Mouse (Mus musculus): ENCODE data around the gene Dtx3l.
A peak's percentile ranks its signal among the peaks of the same experiment; 100 is the strongest.
"Not testable (repeated sequence)": the region's sequence is repeated elsewhere in the genome, so short reads cannot be mapped to it uniquely, and the experiment has no call there.

Gene Dtx3l

GRCm38 (mm10) chr16:35923546-35924198 lies 15.3 kb downstream of the Dtx3l start:
- no peak for DNase-seq

GRCm38 (mm10) chr16:35922301-35922895 lies 16.6 kb downstream of the Dtx3l start:
- no peak for DNase-seq

- no peak for DNase-seq
Measured at GRCm38 (mm10) chr16:35921676-35922235, 17.2 kb downstream of the Dtx3l start.

DNA sequence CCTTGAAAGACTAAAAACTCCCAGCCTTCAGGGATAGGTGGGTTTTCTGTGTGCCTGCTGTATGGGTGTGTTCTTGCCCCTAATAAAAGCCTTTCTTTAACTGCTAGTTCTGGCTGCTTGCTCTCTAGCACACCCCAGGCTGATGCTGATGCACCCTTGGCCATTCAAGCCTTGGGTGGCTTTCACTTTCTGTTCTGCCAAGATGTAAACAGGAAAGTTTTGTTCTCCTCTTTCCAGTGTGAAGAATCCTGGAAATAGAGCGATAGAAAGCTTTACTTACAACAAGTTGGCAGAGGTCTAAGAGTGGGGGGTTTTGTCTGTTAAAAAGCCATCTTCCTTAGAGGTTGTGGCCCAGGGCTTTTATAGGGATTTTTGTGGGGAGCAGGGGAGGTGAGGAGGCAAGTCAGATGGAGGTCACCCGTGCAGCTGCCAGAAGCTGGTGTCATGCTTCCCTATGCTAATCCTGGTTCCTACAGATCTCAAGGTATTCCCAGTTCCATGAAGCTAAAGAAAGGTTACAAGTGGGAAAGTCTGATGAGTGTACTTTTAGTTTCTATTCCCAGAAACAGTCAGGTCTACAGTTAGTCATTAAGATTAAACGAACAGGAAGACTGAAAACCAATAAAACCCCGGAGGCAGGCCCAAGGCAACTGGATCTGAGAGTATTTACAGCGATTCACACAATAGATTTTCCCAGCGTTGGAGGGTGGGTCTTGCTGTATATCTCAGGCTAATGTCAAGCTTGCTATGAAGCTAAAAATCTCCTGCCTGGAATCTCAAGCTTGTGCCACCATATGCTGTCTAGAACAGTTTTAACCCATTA lies 20.0 kb downstream of the Dtx3l start:
- DNase-seq = peak in 1 of 2 experiments; percentile 20

GRCm38 (mm10) chr16:35914301-35914700 lies 24.6 kb downstream of the Dtx3l start:
- DNase-seq = no peak

DNA sequence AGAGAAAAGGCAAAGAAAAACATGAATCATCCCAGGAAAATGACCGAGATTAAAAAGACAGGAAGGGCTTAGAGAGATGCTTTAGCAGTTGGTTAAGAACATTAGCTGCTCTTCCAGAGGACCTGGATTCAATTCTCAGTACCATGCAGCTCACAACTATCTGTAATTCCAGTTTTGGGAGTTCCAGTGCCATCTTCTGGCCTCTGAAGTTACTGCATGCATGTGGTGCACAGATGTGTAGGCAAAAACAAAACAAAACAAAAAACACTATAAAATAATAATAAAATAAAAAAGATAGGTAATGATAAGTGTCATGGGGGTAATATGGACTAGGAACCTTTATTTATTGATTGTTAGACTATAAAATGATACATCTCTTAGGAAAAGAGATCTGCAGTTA lies 25.4 kb downstream of the Dtx3l start:
- DNase-seq = peak in 1 of 2 experiments; percentile 21

DNA sequence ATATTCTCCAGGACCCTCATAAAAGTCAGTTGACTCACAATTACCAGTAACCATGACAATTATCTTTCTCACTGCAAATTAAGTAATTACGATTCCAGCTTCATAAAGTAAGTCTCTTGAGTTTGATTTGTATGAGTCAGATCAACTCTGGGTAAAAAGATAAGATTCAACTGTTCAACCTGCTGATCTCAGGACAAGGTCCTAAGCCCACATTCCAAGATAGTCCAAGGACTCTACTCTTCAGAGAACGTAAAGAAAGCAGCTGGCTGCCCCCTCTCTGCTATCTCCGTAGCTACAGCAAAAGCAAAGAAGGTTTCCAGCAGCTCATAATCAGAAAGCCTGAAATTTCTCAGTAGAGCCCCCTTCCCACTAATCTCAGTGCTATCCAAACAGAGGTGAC lies 27.5 kb downstream of the Dtx3l start:
- no peak for DNase-seq

GRCm38 (mm10) chr16:35907432-35908201 lies 31.3 kb downstream of the Dtx3l start:
- no peak for DNase-seq

DNA sequence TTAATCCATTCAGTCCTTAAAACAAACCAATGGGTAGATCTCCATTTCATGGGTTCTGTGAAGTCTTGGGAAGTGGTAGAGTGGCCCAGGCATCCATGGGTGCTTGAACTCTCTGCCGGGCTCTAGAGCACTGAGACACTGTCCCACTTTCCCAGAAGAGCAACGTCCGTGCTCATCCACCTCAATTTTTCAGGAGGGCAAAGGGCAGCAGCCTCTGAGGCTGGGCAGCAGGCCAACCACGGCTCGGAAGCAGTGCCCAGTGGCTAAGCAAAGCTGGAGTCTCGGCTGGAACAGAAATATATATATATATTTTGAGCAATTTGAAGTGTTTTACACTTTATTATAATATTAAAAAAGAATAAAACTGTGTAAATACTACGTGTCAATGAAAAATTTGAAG lies 32.1 kb downstream of the Dtx3l start:
- DNase-seq = no peak

DNA sequence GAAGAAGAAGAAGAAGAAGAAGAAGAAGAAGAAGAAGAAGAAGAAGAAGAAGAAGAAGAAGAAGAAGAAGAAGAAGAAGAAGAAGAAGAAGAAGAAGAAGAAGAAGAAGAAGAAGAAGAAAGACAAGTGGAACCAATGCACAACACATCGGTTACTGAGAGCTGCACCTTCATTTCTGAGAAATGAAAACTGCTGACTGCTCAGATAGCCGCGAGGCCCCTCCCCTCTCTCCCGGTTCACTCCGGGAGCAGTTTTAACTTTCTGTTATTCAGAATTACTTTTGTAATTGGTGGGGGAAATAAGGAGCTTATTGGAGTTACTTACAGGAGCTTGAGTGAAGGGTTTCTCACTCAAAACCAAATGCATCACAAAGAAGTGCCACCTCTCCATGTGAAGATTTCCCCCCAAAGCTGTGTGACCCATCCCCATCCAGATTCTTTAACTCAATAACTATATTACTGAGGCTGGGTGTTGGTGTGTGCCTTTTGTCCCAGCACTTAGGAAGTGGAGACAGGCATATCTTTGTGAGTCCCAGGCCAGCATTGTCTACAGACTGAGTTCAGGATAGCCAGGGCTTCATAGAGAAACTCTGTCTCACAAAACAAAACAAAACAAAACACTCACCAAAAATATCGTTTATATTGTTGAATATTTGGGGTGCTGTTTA lies 33.0 kb downstream of the Dtx3l start:
- no peak for DNase-seq

DNA sequence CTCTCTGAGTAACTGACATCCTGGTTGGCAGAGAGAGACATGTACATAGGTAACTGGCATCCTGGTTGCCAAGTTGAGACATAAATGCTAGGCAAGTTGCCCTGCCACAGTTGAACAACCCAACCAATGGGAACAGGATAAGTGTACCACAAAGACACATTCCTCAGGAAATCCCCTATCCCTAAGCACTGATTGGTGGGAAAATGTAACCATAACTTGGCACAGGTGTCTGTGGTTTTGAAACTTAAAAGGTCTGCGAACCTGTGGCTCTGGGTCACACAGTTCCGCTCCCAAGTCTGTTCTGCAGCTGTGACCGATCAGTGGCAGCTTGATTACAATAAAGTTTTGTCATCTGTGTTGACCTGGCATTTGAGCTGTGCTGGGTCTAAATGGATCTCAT lies 33.6 kb downstream of the Dtx3l start:
- DNase-seq = no peak

GRCm38 (mm10) chr16:35904121-35904736 lies 34.7 kb downstream of the Dtx3l start:
- DNase-seq = no peak

GRCm38 (mm10) chr16:35903014-35903640 lies 35.8 kb downstream of the Dtx3l start:
- no peak for DNase-seq

GRCm38 (mm10) chr16:35900541-35900940 lies 38.4 kb downstream of the Dtx3l start:
- no peak for DNase-seq

- DNase-seq = no peak
Measured at GRCm38 (mm10) chr16:35894997-35895396, 44.0 kb downstream of the Dtx3l start.

GRCm38 (mm10) chr16:35891603-35892002 lies 47.3 kb downstream of the Dtx3l start:
- not testable (repeated sequence) for DNase-seq

DNA sequence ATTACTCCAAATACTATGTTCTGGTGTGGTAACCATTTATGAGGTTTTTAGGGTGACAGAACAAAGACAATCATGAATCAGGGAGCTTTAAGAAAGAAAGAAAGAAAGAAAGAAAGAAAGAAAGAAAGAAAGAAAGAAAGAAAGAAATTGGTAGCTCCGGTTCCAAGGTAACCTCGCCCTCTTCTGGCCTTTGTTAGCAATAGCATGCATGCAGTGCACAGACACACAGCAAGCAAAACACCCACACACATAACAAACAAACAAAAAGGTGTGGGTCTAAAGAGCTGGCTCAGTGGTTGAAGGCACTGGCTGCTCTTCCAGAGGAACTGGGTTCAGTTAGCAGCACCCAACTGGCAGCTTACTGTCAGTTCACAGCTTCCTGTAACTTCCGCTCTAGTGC lies 48.3 kb downstream of the Dtx3l start:
- no peak for DNase-seq

DNA sequence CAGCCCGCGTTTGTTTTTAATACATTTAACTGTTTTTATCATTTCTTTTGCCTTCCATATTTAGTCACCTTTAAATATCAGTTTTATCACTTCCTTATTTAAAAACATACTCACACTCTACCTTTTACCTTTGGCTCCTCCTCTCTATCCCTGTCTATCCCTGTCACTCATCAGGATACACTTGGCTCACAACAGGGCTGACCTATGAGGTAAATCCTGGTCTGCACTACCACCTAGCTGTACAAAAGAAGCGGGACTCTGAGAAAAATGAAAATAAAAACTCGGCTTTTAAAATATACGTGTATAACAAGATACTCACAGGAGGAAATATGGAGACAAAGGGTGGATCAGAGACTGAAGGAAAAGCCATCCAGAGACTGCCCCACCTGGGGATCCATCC lies 50.0 kb downstream of the Dtx3l start:
- DNase-seq = no peak

- DNase-seq = no peak
Measured at GRCm38 (mm10) chr16:35888174-35888573, 50.8 kb downstream of the Dtx3l start.

Measured in spleen, adult 18-20 months (tissue).